Mouse (Mus musculus) left cerebral cortex, postnatal 25 days (tissue): ENCODE results near the gene Slc41a1. TPM values are rescaled to one million over a fixed set of nuclear protein-coding genes. Genes with fewer than 3 reads are reported as not detected.
A peak's percentile ranks its signal among the peaks of the same experiment; 100 is the strongest.
"Not testable (repeated sequence)": the region's sequence is repeated elsewhere in the genome, so short reads cannot be mapped to it uniquely, and the experiment has no call there.

ENCODE experiments used
- DNase-seq, 2 experiments: peaks; one replicate each; pipeline ENCODE4 v3.0.0; 2022; ENCODE audit warnings: low spot score in 2 of 2, mixed read lengths in 1 of 2
- intact Hi-C: fragments of 180-260 bp; cut with DNase I; formaldehyde crosslinking; loops from one replicate; pipeline ENCODE4 v1.15.1; 2025
- total RNA-seq, 2 experiments: library from RNA; stranded (reverse); gene quantifications; 2 replicates each; pipeline ENCODE4 v1.2.3; 2021

Slc41a1 gene
- 10 to 100 TPM; 46.4 to 51.0 TPM for total RNA-seq

- intact Hi-C loops: loop anchor here (5.0 kb wide), 1 partner anchor 55 kb away; no protein-coding TSS in a partner anchor
- DNase-seq: no peak
Observed at GRCm38 (mm10) chr1:131827207-131827786, at the start of gene Slc41a1. Gene Slc41a1 (plus strand): TSS chr1:131827493.

- DNase-seq: peak in 1 of 2 experiments; percentile 8
Observed at GRCm38 (mm10) chr1:131794591-131794990, 32.7 kb upstream of the Slc41a1 start.

DNA sequence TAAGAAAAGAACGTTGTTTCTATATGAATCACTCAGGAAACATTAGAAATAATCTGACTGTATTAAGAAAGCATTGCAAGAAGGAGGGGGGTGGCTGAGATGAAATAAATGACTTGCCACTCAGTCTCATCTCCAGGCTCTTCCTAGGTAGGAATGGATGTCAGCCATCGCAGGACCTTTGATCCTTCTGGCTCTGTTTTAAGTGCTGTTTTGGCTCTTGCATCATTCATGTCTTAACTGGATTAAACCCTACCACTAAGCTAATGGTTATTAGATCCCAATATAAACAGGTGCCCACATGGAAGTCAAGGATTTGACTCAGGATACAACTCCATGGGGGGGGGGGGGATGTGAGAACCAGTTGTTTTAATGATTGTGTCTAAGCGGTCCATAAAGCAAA is 32.1 kb upstream of the Slc41a1 start:
- DNase-seq: no peak
- intact Hi-C loops: no loop called here

More at GRCm38 (mm10) chr1:131794591-131794990, 32.7 kb upstream of the Slc41a1 start:
- intact Hi-C loops: no loop called here

DNA sequence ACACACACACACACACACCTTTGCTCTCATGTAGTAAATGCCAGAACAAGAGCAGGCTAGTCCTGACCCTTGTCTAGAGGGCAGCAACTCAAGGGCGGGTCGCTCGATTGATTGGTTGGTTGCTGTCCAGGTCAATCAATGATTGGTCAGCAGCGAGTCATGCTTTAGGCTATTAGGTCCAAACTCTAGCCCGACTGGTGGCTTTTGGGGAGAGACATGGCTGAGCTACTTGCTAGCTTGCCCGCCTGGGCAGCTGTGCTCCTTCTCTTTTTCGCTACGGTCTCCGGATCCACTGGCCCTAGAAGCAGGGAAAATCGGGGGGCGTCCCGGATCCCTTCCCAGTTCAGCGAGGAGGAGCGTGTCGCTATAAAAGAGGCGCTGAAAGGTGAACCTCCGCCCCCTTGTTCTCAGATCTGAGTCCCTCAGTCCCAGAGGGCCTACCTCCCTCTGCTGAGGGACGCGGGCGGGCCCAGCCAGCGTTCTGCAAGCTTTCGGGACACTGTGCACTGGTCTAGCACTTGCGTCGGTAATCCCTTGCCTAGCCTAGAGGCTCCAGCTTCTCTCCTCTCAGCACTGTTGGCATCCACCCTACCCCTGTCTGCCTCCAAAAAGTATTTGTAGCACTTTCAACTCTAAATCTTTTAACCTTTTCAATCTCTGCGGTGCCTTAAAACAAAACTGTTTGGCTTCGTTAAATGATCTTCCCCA is 29.9 kb upstream of the Slc41a1 start, which contains the start of gene Pm20d1:
TSS of gene Pm20d1 (plus strand) at position 180 of the 708 bp plus-strand sequence.
- intact Hi-C loops: no loop called here

DNA sequence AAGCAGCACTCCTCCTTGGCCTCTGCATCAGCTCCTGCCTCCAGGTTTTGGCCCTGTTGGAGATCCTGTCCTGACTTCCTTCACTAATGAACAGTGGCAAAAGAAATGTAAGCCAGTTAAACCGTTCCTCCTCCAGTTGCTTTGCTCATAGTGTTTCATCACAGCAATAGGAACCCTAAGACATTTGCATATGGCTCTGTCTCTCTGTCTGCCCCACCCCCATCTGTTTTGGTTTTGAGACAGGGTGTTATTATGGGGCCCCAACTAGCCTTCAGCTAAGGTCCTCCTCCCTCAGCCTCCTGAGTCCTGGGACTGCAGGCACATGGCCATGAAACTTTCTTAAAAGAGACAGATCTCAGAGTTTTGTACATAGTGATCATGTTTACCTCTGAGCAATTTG is 27.3 kb upstream of the Slc41a1 start:
- DNase-seq: no peak
- intact Hi-C loops: no loop called here

More for the DNA sequence above, 29.9 kb upstream of the Slc41a1 start, which contains the start of gene Pm20d1:
- DNase-seq: peak in 1 of 2 experiments; percentile 15

DNA sequence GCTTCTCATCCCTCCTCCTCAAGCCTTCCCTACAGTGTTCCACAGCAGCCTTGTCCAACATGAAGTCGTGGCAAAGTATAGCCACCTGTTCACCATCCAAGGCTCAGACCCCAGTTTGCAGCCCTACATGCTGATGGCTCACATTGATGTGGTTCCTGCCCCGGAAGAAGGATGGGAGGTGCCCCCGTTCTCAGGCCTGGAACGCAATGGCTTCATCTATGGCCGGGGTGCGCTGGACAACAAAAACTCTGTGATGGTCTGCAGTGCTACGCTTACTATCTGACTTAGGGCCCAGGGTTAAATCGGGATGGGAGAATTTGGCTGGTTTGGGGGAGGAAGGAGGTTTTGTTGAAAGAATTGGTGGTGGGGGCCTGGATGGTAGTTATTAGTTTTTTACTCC is 26.2 kb upstream of the Slc41a1 start:
- intact Hi-C loops: no loop called here
- DNase-seq: no peak

GRCm38 (mm10) chr1:131802652-131803051 is 24.6 kb upstream of the Slc41a1 start:
- DNase-seq: no peak
- intact Hi-C loops: no loop called here

- no peak for DNase-seq
- intact Hi-C loops: no loop called here
Observed at GRCm38 (mm10) chr1:131804166-131804565, 23.1 kb upstream of the Slc41a1 start.

GRCm38 (mm10) chr1:131808986-131809385 is 18.3 kb upstream of the Slc41a1 start:
- intact Hi-C loops: no loop called here
- DNase-seq: no peak

DNA sequence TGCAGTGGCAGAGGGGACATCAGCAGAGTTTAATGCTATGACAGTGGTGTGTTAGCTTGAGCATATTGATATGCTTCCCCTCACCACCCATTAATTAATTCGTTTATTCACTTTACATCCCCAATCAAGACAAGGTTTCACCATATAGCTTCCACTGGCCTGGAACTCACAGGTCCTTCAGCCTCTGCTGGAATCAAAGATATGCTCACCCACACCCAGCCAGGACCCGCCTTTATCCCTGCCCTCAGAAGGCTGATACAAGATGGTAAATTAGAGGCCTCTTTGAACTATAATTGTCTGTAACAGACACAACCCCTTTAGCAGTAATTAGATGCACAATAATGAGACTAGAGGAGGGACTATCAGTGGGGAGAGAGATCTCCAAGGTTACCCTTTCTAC is 17.6 kb upstream of the Slc41a1 start:
- no peak for DNase-seq
- intact Hi-C loops: no loop called here

DNA sequence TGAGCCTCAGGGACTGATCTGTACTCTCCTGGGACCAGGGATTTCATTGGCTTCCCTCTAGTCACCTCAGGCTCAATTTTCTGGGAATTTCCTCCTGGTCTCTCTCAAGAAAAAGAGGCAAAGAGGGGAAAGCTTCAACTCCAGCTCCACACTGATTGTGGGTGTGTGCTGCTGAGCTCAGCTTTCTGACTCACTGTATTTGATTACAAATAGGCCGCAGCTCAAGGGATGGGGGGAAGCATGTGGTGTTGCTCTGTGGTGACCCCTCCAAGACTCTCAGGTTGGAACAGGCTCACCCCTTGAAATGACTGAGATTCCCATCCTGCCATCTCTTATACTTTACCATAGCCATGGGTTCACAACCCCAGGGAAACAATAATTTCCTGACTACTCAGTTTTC is 15.9 kb upstream of the Slc41a1 start:
- intact Hi-C loops: no loop called here
- no peak for DNase-seq

- DNase-seq: no peak
- intact Hi-C loops: no loop called here
Observed at GRCm38 (mm10) chr1:131812006-131812405, 15.3 kb upstream of the Slc41a1 start.

- intact Hi-C loops: no loop called here
- DNase-seq: no peak
Observed at GRCm38 (mm10) chr1:131812631-131813295, 14.5 kb upstream of the Slc41a1 start.

DNA sequence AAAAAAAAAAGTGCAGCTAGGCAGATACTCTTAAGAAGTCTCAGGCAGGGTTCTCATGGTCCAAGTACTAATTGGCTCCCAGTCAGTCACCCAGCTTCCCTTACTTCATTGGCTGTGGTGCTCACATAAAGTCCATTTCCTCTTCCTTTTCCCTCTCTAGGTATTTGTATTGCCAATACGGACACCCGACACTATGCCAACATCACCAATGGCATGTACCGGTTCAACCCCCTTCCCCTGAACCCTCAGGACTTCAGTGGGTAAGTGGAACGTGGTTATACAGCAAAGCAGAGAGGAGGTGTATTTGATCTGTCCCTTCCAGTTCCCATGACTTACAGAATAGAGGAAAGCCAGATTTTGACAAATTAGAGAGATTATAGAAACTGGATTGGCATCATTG is 13.6 kb upstream of the Slc41a1 start:
- intact Hi-C loops: no loop called here

DNA sequence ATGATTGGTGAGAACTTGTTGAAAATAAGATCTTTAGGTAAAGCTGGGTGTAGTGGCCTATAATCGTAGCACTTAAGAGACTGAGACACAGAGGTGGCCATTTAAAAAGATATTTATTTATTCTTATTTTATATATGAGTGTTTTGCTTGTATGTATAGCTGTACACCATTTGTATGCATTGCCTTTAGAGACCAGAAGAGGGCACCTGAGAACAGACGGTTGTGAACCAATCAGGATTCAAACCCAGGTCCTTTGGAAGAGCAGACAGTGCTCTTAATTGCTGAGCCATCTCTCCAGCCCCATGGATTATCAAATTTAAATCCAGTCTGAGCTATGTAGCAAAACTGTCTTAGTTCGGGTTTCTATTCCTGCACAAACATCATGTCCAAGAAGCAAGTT is 13.1 kb upstream of the Slc41a1 start:
- intact Hi-C loops: no loop called here
- DNase-seq: no peak

More for the DNA sequence above, 13.6 kb upstream of the Slc41a1 start:
- DNase-seq: no peak

DNA sequence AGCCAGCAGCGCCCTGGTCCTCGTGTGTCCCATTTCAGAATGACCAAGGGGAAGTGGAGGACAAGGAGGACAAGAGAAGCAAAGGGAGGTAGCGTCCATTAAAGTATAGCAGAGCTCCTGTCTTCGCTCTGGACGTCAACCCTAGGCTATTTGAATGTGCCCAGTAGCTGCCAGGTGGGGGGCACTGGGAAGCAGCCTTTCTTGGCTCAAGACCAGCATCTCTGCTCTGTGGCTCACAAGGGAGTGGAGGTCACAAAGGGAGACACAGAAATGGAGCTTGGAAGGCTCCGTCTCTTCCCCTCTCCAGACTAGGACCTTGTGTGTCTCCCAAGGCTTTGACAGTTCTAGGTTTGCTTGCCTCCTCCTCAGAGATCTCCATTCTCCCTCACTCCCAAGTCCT is 10.4 kb upstream of the Slc41a1 start:
- no peak for DNase-seq
- intact Hi-C loops: no loop called here

DNA sequence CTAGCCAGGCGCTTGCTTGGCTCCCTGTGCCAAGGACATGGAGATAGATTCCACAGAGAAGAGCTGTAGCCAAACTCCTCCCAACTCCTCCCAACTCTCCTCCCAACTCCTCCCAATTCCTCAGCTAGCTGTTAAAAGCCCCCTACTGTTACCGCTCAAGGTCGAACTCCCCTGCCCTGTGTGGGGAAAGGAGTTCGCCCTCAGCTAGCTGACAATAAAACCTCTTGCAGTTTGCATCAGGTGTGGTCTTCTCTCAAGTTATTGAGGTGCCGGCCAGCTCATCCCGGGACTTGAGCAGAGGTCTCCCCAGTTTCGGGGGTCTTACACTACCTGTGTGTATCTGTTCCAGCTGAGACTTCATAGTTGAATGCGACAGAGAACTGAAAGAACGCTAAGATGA is 6.9 kb upstream of the Slc41a1 start:
- intact Hi-C loops, DNase-seq: not testable (repeated sequence)

GRCm38 (mm10) chr1:131820887-131821328 is 6.4 kb upstream of the Slc41a1 start:
- intact Hi-C loops: no loop called here
- DNase-seq: peak; percentile 35 to 66

DNA sequence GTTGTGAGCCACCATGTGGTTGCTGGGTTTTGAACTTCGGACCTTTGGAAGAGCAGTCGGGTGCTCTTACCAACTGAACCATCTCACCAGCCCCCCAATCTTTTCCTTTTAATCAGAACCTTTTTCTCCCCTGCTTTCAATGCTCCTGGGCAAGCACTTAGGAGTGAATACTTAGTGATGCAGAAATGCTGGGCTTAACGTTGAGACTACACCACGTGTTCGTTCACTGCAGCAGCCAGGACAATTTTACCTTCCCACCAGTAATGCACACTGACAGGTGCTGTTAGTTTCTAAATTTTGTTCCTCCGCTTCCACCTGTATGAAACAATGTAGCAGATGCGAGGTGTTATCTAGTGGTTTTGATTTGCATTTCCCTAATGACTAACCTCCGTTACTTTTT is 5.0 kb upstream of the Slc41a1 start:
- intact Hi-C loops: no loop called here
- DNase-seq: no peak

GRCm38 (mm10) chr1:131822856-131823492 is 4.3 kb upstream of the Slc41a1 start:
- intact Hi-C loops: no loop called here

More at GRCm38 (mm10) chr1:131822856-131823492, 4.3 kb upstream of the Slc41a1 start:
- no peak for DNase-seq
